Mouse (Mus musculus) MN1 (cell line): ENCODE data around the gene Otp.

ENCODE experiments used
- DNase-seq: peaks from one replicate; pipeline ENCODE4 v3.0.0-alpha.2; 2016; ENCODE audit warnings: low spot score

The Otp gene

GRCm38 (mm10) chr13:94875396-94875880 lies at the start of gene Otp:
Otp (plus strand) TSS chr13:94875602.
- peak; percentile 49 for DNase-seq

GRCm38 (mm10) chr13:94826389-94826788 lies 49.0 kb upstream of the Otp start:
- DNase-seq: no peak

- no peak for DNase-seq
These were observed 48.4 kb upstream of the Otp start for GRCm38 (mm10) chr13:94826986-94827385.

GRCm38 (mm10) chr13:94827847-94828246 lies 47.6 kb upstream of the Otp start:
- no peak for DNase-seq

- no peak for DNase-seq
These were observed 37.2 kb upstream of the Otp start for GRCm38 (mm10) chr13:94838047-94838720.

- DNase-seq: peak; percentile 56
These were observed 36.6 kb upstream of the Otp start for GRCm38 (mm10) chr13:94838756-94839337.

- DNase-seq: no peak
These were observed 32.2 kb upstream of the Otp start for GRCm38 (mm10) chr13:94843236-94843635.

GRCm38 (mm10) chr13:94847870-94848269 lies 27.5 kb upstream of the Otp start:
- no peak for DNase-seq

GRCm38 (mm10) chr13:94849351-94849750 lies 26.1 kb upstream of the Otp start:
- no peak for DNase-seq

GRCm38 (mm10) chr13:94858016-94858575 lies 17.3 kb upstream of the Otp start:
- no peak for DNase-seq

- DNase-seq: no peak
These were observed 16.1 kb upstream of the Otp start for GRCm38 (mm10) chr13:94859256-94859655.

- no peak for DNase-seq
These were observed 12.7 kb upstream of the Otp start for GRCm38 (mm10) chr13:94862491-94863230.

GRCm38 (mm10) chr13:94866906-94867305 lies 8.5 kb upstream of the Otp start:
- DNase-seq: no peak

- no peak for DNase-seq
These were observed 7.6 kb upstream of the Otp start for GRCm38 (mm10) chr13:94867772-94868171.

GRCm38 (mm10) chr13:94868478-94868950 lies 6.9 kb upstream of the Otp start:
- DNase-seq: peak; percentile 85

- DNase-seq: no peak
These were observed 5.9 kb upstream of the Otp start for GRCm38 (mm10) chr13:94869541-94869940.

- no peak for DNase-seq
These were observed 5.3 kb upstream of the Otp start for GRCm38 (mm10) chr13:94870071-94870460.

GRCm38 (mm10) chr13:94870461-94871186 lies 4.8 kb upstream of the Otp start:
- no peak for DNase-seq

GRCm38 (mm10) chr13:94871806-94872320 lies 3.5 kb upstream of the Otp start:
- DNase-seq: no peak

- no peak for DNase-seq
These were observed 3.0 kb upstream of the Otp start for GRCm38 (mm10) chr13:94872439-94872838.
